Mouse (Mus musculus): ENCODE results near the gene Tbrg4.
A peak's percentile ranks its signal among the peaks of the same experiment; 100 is the strongest.
"Not testable (repeated sequence)": the region's sequence is repeated elsewhere in the genome, so short reads cannot be mapped to it uniquely, and the experiment has no call there.

Gene Tbrg4

DNA sequence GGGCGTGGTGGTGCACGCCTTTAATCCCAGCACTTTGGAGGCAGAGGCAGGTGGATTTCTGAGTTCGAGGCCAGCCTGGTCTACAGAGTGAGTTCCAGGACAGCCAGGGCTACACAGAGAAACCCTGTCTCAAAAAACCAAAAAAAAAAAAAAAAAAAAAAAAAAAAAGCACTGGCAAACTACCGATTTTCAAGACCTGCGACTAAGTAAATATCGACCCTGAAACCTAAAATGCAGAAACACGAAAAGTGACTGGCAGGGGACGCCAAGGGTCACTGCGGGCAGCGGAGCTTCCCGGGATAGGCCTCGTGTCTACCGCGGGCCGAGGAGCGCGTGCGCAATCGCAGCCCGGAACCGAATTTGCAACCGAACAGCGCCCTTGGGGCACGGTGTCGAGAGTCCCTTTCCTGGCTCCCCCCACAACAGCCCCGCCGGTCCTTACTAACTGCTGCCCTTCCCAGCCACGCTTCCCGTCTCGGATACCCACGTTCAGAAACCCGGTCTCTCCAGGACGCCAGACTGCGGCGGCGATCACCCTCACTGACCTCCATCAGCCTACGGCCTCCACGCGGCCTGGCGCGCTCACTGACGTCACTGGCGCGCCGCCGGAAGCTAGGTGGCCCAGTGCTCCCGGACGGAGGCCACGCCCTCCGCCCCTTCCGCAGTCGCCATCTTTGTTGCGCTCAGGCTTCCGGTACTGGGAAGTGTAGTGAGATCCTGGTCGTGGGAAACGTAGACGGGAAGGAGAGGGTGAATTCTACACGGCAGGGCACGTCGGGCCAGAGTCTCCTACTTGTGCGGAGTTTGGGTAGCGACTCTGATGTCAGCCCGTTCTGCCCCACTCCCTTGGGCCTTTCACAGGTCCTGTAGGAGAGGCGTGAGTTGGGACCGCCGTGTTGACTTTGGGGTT, at the start of gene Tbrg4:
Gene Tbrg4 (minus strand): TSS at position 590 of the 910 bp plus-strand sequence.
- peak; percentile 90 for DNase-seq

DNA sequence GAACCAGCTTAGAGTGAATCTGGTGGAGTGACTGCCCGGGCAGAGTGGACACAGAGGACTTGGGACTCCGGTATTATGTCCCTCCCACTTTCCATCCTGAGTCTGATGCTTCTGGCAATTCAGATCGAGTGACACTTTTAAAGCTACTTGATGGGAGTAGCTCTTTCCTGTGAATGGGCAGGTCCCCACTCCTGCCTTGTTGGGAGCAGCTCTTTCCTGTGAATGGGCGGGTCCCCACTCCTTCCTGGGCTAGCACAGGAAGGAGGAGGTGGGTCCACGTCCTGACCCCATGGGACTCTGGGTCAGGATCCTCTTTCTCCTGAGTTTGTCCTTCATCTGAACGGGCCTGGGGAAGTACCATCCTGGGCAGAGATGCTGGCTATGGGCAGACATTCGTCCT, 49.5 kb upstream of the Tbrg4 start:
- DNase-seq: no peak

DNA sequence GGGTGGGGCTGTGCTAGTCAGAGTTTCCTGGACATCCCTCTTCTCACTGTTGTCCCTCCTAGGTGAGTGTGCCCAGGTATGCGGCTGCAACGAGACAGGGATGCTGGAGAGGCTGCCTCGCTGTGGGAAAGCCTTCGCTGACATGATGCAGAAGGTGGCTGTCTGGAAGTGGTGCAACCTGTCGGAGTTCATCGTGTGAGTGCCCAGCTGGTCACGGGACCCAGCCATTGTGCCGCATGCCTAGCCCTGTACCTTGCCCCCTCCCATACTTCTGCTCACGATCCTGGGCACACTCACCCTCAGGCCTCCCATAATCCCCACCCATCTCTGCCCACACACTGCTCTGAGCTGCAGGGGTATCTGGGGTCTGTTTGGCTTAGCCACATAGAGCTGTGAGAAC, 48.8 kb upstream of the Tbrg4 start:
- DNase-seq: no peak

DNA sequence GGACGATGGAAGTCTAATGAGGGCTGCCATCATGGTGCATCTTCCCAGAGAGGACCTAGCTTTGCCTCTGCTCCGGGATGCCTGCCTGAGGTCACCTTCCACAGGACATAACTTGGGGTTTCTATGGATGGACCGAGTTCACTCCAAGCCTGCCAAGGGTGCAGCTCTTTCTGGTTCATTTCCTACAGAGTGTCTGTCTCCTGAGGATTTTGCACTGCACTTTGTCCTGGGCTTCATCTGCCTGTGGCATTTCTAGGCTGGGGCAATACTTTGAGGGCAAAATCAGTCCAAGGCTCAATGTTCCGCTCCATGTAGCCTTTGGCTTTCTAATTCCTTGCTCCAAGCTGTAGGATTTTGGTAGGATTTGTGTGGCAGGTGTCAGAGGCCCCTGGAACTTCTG, 45.0 kb upstream of the Tbrg4 start:
- no peak for DNase-seq

DNA sequence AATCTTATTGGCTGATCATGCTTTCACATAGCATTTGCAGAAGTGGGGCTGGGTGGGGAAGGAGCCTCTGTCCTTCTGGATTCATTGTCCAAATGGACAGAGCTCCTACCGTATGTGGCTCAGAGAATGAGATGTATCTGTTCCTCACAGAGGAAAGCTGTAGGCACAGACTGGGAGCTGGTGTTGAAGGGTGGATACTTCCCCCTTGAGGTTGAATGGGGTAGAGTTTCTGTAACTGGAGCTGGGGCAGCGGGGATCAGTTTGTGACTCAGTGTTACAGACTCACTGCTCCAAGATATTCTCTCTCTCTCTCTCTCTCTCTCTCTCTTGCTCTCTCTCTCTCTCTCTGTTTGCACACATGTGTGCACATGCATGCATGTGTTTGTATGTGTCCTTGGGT, 44.2 kb upstream of the Tbrg4 start:
- DNase-seq: no peak

DNA sequence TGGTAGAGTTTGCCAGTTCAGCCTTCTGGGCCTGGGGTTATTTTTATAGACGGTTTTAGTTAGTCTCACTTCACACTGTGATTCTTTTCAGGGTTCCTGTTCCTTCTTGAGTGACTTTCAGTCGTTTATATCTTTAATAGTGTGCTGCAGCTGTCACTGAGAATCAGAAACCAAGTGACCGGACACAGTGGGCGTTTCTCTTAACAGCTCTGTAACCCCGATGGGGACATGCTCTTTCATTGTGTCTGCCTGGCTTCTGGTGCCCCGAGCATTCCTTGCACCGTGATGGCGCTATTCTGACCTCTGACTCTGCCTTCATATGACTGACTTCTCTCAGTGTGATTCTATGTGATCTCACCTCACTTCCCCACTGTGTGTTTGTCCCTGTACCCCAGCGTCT, 43.2 kb upstream of the Tbrg4 start:
- no peak for DNase-seq

DNA sequence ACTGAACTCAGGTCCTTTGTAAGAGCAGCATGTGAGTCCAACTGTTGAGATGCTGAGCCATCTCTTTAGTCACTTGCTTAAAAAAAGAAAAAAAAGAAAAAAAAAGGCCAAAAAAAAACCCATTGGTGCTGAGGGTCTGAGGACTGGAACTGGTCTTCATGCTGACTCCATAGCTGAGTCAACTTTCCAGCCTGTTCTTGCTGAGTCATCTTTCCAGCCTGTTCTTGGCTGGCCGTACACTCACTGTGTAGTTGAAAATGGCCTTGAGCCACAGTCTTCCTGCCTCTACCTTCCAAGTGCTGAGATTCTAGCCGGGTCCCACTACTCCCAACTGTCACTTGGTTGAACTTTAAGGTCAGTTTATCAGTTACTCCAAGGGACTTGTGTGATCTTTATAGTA, 40.8 kb upstream of the Tbrg4 start:
- DNase-seq: no peak

GRCm38 (mm10) chr11:6661206-6661605, 35.3 kb upstream of the Tbrg4 start:
- DNase-seq: no peak

DNA sequence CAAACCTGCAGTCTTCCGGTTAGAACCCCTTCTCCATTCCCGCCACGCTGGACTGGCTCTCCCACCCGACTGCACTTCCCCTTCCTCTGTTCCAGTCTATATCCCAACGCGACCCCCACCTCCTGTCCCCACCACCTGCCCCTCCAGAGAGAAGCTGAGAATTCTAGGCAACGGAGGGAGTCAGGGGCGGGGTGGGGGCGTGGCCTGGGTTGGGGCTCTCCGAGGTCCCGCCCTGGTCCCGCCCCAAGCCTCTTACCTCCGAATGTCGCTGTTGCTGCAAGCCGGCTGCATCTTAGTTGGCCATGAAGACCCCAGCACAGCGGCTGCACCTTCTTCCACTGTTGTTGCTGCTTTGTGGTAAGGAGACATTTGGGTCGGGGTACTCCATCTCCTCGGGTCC, 32.4 kb upstream of the Tbrg4 start, which contains the start of gene Ramp3:
Gene Ramp3 (plus strand): TSS at position 251 of the 400 bp plus-strand sequence.
- no peak for DNase-seq

DNA sequence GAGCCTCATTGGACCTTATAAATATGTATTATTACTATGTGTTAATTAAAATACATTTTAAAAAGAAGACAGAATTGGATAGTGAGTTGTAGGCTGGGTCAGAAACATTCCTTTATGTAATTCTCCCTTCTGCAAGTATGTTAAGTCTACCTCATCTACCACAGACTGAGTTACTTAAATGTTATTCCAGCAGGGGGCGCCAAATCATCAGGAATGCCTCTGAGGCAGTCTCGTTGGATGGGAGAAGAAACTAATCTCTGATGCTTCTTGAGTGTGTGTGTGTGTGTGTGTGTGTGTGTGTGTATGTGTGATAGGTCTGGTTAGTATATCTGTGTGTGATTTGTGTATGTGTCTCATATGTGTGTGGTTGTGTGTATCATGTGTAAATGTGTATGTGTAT, 29.0 kb upstream of the Tbrg4 start:
- peak; percentile 96 for DNase-seq

- not testable (repeated sequence) for DNase-seq
These were observed 27.1 kb upstream of the Tbrg4 start for GRCm38 (mm10) chr11:6652978-6653377.

DNA sequence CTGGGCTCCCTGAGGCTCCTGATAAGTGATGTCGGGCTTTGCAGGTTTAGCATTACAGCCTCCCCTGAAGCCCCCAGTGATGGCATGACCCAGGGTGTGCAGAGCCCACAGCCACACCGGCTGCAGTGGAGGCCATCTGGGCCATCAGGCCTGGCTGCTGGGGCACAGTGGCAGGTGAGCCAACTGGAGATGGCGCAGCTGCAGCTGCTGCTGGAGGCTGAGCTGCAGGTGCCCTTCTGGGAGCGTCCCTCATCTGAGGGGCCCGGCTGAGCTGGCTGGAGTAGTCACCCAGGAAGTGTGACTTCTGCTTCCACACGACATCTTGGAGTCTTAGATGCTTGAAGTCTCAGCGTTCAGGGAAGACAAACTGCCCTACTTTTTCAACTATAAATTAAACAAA, 24.7 kb upstream of the Tbrg4 start:
- no peak for DNase-seq

DNA sequence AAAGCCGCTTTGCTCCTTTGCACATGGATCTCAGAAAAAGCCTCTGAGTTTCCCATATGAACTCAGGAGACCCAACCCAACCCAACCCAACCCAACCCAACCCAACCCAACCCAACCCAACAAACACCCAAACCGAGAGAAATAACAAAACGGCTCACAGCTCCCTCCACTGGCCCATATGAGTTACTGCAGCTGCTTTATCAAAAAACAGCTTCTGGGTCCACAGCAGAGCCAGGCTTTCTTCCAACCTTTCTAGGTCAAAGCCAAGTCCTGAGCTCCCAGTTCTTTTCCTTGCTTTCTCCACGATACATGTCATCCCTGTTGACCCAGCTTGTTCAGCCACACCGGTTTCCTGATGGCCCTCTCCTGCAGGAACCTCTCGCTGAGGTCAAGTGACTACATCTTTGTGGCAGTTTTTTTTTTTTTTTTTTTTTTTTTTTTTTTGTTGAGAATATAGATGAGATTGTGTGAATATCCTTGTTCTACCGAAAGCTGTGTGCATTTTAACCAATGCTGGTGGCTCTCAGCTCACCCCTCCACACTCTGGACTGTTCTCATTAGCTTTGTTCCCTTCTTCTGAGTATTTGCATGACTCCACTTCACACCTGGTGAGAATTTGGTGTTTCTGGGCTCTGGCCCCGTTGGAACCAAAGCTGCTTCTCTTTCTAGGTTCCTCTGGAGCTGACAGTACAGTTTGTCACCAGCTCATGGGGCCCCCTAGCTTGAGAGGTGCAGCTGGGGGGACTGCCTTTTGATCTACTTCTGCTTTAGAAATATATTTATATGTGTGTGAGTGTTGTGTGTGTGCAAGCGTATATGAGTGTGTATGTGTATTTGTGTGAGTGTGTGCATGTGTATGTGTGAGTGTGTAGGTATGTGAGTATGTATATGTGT, 22.2 kb upstream of the Tbrg4 start:
- DNase-seq: no peak

DNA sequence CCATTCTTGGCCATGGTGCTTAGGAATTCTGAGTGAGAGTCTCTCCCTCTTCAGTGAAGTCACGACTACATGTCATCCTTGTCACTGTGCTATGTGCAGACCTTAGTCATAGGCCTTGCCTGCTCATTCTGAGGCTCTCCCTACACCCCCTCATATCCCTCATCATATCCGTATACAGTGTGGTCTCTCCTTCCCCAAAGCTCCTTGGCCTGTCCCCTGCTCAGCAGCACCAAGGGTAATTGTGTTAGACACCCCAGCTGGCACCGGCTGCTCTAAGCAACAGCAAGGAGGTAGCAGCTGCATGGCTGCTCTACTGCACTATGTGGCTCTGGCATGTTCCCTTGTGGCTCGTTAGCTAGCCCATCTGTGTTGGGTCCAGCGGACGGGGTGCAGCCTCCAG, 18.7 kb upstream of the Tbrg4 start:
- no peak for DNase-seq

DNA sequence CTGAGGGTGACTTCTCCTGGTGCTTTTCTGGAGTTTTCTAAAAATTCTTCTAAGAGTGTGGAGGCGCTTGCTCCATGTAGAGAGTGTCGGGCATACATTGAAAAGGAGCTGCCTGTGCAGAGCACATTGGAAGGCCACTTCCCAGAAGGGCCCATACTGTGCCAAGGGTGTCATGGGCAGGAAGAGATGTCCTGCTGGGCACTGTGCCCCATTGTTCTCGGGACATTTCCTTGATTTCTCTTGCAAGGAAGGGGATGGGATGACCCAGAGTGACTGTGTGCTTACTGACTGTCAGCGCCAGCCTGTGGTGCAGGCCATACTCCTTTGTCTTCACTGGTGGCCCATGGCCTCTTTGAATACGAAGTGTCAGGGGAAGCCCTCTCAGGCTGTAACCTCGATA, 13.2 kb upstream of the Tbrg4 start:
- DNase-seq: no peak

DNA sequence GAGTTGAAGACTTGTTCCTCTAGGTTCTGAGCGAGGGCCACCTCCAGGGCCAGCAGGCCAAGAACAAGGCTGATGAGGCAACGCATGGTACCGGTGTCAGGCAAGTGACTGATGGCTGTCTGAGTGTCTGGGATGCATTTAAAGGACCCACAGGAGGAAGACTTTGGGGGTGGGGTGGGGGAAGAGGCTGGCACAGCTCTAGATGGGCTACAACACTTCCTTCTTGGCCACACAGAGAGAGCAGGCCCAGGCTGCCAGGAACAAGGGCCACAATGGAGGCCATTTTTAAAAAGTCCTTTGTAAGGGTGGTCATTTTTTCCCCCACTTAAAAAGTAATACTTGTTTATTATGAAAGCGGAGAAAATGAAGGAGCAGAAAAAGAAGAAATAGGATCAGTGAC, 12.7 kb upstream of the Tbrg4 start, which contains the start of gene Wap:
Gene Wap (minus strand): TSS at position 101 of the 400 bp plus-strand sequence.
- no peak for DNase-seq

- no peak for DNase-seq
These were observed 10.3 kb upstream of the Tbrg4 start for GRCm38 (mm10) chr11:6636150-6636549.

GRCm38 (mm10) chr11:6629655-6630054, 3.8 kb upstream of the Tbrg4 start:
- no peak for DNase-seq

- DNase-seq: peak; percentile 51
These were observed 2.7 kb upstream of the Tbrg4 start for GRCm38 (mm10) chr11:6628568-6628967.

GRCm38 (mm10) chr11:6627731-6628130, 1.9 kb upstream of the Tbrg4 start:
- DNase-seq: no peak

- DNase-seq: no peak
These were observed 513 bp upstream of the Tbrg4 start for GRCm38 (mm10) chr11:6626388-6626772.

GRCm38 (mm10) chr11:6624619-6625382, 1.1 kb downstream of the Tbrg4 start:
- DNase-seq: no peak

- no peak for DNase-seq
These were observed 2.2 kb downstream of the Tbrg4 start for GRCm38 (mm10) chr11:6623704-6624103.

All from right cerebral cortex, postnatal 14 days (tissue).